Mouse (Mus musculus): ENCODE data around the gene Cald1. TPM values are rescaled to one million over a fixed set of nuclear protein-coding genes. Genes with fewer than 3 reads are reported as not detected.

Cald1 gene
- polyA plus RNA-seq, 1 experiment from 2014 or later: 175 TPM

DNA sequence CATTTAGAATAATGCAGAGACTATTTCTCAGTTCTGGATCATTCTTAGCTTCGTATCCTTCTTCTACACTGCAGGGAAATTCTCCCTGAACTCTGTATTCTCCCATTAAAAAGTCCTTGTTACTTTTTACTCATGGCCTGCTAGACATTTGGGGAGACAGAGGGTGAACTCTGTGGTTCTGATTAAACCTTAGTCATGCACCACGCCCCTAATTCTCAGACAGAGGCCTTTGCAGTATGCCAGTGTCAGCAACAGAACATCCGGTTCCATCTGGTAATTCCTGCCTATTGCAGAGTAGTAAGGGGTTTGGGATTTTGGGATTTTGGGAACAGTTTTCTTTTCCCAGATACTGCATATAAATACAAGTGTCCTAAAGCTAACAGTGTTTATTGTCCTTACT is 198.6 kb downstream of the Cald1 start:
- WGBS: 89% methylated on average over 3 of the region's 3 CpGs
- Histone ChIP-seq H3K9me3 (replicated peaks) (no peaks in the 10 kb centered on the region), H3K4me2 (replicated peaks) (no peak overlapping the region), H3K27ac (no peak overlapping the region), H3K27me3 (no peaks in the 10 kb centered on the region), H3K9ac (no peak overlapping the region), H3K4me3 (no peak overlapping the region), H3K4me1 (no peaks in the 10 kb centered on the region), H3K36me3 (no peaks in the 10 kb centered on the region)
- no peak for ATAC-seq (ENCODE audit: low FRiP score)

DNA sequence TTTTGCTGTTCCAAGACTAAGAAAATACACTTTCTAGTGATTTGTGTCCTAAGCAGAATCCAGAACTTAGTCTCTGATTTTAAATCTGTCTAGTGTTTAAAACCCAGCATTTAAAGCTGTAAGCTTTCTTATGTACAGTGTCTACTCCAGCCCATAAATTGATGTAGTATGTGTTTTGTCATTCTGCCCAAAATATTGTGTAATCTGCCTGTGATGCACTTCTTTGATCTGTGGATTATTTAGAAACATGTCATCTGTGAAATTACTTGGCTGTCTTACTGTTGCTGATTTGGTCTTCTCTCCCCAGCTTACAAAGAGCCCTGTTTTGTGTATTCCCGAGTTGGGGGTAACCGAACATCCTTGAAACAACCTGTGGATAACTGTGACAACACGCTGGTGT is 199.6 kb downstream of the Cald1 start:
- no peak overlapping the region for H3K27ac ChIP-seq
- H3K27me3 ChIP-seq: no peaks in the 10 kb centered on the region
- 82% methylated on average over 3 of the region's 3 CpGs for WGBS
- no peak overlapping the region for H3K9ac ChIP-seq
- ATAC-seq (ENCODE audit: low FRiP score): no peak
- H3K9me3 ChIP-seq (replicated peaks): no peaks in the 10 kb centered on the region
- H3K4me2 ChIP-seq (replicated peaks): no peak overlapping the region
- H3K4me1 ChIP-seq: no peaks in the 10 kb centered on the region
- H3K36me3 ChIP-seq: no peaks in the 10 kb centered on the region
- H3K4me3 ChIP-seq: no peak overlapping the region

DNA sequence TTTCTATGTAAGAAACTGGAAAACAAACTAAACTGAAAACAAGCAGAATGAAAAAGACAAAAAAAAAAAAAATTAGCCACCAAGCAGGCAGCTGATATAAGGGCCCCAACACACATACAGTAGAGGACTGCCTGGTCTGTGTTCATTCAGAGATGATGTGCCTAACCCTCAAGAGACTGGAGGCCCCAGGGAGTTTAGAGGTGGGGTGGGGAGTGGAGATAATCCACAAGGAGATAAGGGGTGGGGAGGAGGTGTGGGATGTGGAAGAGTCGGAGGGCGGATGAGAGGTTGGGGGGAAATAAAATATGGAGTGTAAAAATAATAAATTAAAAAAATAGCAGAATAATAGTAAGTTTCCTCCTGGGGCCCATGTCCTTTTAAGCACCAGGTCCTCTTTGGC is 207.3 kb downstream of the Cald1 start:
- no peaks in the 10 kb centered on the region for H3K27me3 ChIP-seq
- H3K4me1 ChIP-seq: no peaks in the 10 kb centered on the region
- no peaks in the 10 kb centered on the region for H3K36me3 ChIP-seq
- WGBS: 83% methylated on average over 2 of the region's 2 CpGs
- no peak for ATAC-seq (ENCODE audit: low FRiP score)
- H3K4me2 ChIP-seq (replicated peaks): no peak overlapping the region
- no peak overlapping the region for H3K4me3 ChIP-seq
- H3K9ac ChIP-seq: no peak overlapping the region
- H3K9me3 ChIP-seq (replicated peaks): no peaks in the 10 kb centered on the region
- no peak overlapping the region for H3K27ac ChIP-seq

DNA sequence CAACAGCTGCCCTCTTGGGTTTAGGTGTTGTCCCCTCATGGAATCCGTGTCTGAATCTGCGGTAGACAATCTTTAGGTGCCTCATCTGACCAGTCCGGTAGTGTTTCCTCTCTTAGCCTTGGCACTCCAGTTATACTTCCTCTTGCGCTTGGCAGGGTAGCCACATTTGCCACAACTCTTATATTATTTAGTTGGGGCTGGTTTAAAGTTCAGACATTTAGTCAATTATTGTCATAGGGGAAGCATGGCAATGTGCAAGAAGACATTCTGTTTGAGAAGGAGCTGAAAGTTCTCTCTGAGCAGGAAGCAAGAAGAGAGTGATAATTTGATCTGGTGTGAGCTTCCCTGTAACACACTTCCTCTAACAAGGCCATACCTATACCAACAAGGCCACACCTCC is 212.4 kb downstream of the Cald1 start:
- no peak for ATAC-seq (ENCODE audit: low FRiP score)
- Histone ChIP-seq H3K9ac (no peak overlapping the region), H3K36me3 (no peaks in the 10 kb centered on the region), H3K4me3 (no peak overlapping the region), H3K4me1 (no peaks in the 10 kb centered on the region), H3K9me3 (replicated peaks) (no peaks in the 10 kb centered on the region), H3K27ac (no peak overlapping the region), H3K27me3 (no peaks in the 10 kb centered on the region), H3K4me2 (replicated peaks) (no peak overlapping the region)
- WGBS: 95% methylated on average over 4 of the region's 4 CpGs

DNA sequence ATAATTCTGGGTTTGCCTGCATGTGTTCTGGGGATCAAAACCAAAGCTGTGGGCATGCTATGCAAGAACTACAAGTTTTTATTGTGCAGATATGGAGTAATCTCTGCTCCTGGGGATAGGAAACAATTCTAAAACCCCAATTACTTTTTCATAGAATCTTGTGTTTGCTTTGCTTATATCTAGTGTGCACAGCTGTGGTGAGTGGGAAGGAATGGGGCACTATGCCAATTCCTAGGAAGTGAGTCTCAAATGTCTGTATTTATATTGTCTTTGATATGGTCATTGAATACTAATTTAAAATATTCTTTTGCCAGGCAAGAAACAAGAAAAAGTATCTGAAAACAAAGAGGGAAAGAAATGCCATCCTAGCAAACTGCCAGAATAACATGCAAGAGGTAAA is 226.1 kb downstream of the Cald1 start:
- Histone ChIP-seq H3K4me1 (no peaks in the 10 kb centered on the region), H3K9ac (no peak overlapping the region), H3K4me3 (no peak overlapping the region), H3K27me3 (no peaks in the 10 kb centered on the region), H3K27ac (no peak overlapping the region), H3K4me2 (replicated peaks) (no peak overlapping the region), H3K9me3 (replicated peaks) (no peaks in the 10 kb centered on the region), H3K36me3 (no peaks in the 10 kb centered on the region)
- no peak for ATAC-seq (ENCODE audit: low FRiP score)

Other genes starting within 250 kb of the Cald1 start
- gene Akr1b8, start 244.4 kb upstream of the Cald1 start, polyA plus RNA-seq (2016; fragmentation: Nextera tagmentation; extraction: Ambion mirVana): 18.4 and 19.9 TPM in 2 replicates
- gene Akr1b10, start 214.3 kb upstream of the Cald1 start, polyA plus RNA-seq (2016; fragmentation: Nextera tagmentation; extraction: Ambion mirVana): 13.1 and 14.4 TPM in 2 replicates
- gene Akr1b7, start 186.2 kb upstream of the Cald1 start, polyA plus RNA-seq (2016; fragmentation: Nextera tagmentation; extraction: Ambion mirVana): 0.17 TPM in 1 of 2 replicates, not detected in the other
- 70.5 and 82.4 TPM in 2 replicates for gene Bpgm, start 122.3 kb upstream of the Cald1 start, polyA plus RNA-seq (2016; fragmentation: Nextera tagmentation; extraction: Ambion mirVana)
- gene Agbl3, start 181.9 kb downstream of the Cald1 start, polyA plus RNA-seq (2016; fragmentation: Nextera tagmentation; extraction: Ambion mirVana): 8.9 and 9.3 TPM in 2 replicates